Mouse (Mus musculus): ENCODE results near the gene Havcr2.

DNA sequence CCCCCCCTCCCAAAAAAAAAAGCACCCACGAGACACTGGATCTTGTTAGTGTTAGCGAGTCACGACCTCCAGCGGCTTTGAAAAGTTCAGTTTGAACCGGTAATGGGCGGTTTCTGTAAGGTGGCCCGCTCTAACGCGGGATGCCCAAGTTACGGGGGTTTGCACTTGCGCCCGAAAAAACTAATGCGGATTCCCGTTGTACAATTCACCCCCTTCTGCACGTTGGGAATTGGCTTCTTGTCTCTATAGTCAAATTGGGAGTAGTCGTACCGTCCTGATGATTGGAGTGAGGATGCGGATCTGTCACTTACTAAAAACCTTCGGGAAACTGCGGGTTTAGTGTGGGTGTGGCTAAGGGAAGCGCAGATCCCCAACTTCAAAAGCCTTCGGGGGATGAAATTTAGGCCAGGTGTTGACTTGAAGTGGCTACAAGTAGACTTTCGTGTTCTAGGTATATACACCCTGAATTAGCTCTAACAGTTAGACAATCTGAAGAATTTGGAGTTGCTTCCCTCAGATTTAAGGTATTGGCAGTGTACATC, 17.2 kb upstream of the Havcr2 start:
- no peak for TF ChIP-seq GATA1 (IDR thresholded peaks at IDR 0.05; ENCODE audit: low read length)
- no peak for TF ChIP-seq TAL1 (IDR thresholded peaks at IDR 0.05; ENCODE audit: low read length)

Measured in erythroblast, embryonic 14.5 days (primary cell).